Mouse (Mus musculus) right cerebral cortex, postnatal 14 days (tissue): ENCODE results near the gene Grid2.

ENCODE experiments used
- DNase-seq: peaks from one replicate; pipeline ENCODE4 v3.0.0; 2022

Gene Grid2

GRCm38 (mm10) chr6:63659423-63659822 lies 403.7 kb downstream of the Grid2 start:
- DNase-seq, result no peak

- DNase-seq, result no peak
These were observed 430.0 kb downstream of the Grid2 start for GRCm38 (mm10) chr6:63685689-63686088.

GRCm38 (mm10) chr6:63701684-63702083 lies 446.0 kb downstream of the Grid2 start:
- no peak for DNase-seq

- no peak for DNase-seq
These were observed 478.1 kb downstream of the Grid2 start for GRCm38 (mm10) chr6:63733740-63734139.

- no peak for DNase-seq
These were observed 506.9 kb downstream of the Grid2 start for GRCm38 (mm10) chr6:63762535-63762934.

- DNase-seq, result no peak
These were observed 539.0 kb downstream of the Grid2 start for GRCm38 (mm10) chr6:63794679-63795078.

- DNase-seq, result no peak
These were observed 564.6 kb downstream of the Grid2 start for GRCm38 (mm10) chr6:63820236-63820635.

GRCm38 (mm10) chr6:63862628-63863027 lies 607.0 kb downstream of the Grid2 start:
- DNase-seq, result no peak

GRCm38 (mm10) chr6:63877088-63877764 lies 621.5 kb downstream of the Grid2 start:
- DNase-seq, result no peak

- DNase-seq, result no peak
These were observed 622.2 kb downstream of the Grid2 start for GRCm38 (mm10) chr6:63877765-63878345.

GRCm38 (mm10) chr6:63894714-63895113 lies 639.0 kb downstream of the Grid2 start:
- no peak for DNase-seq

GRCm38 (mm10) chr6:63898171-63898570 lies 642.5 kb downstream of the Grid2 start:
- DNase-seq, result no peak

- no peak for DNase-seq
These were observed 661.4 kb downstream of the Grid2 start for GRCm38 (mm10) chr6:63917035-63917570.

- no peak for DNase-seq
These were observed 666.3 kb downstream of the Grid2 start for GRCm38 (mm10) chr6:63921951-63922350.

- no peak for DNase-seq
These were observed 675.5 kb downstream of the Grid2 start for GRCm38 (mm10) chr6:63931201-63931600.

- no peak for DNase-seq
These were observed 691.0 kb downstream of the Grid2 start for GRCm38 (mm10) chr6:63946721-63947120.

- no peak for DNase-seq
These were observed 708.1 kb downstream of the Grid2 start for GRCm38 (mm10) chr6:63963789-63964188.

- no peak for DNase-seq
These were observed 708.6 kb downstream of the Grid2 start for GRCm38 (mm10) chr6:63964269-63964668.

- peak; percentile 5 for DNase-seq
These were observed 709.1 kb downstream of the Grid2 start for GRCm38 (mm10) chr6:63964735-63965134.

- no peak for DNase-seq
These were observed 790.4 kb downstream of the Grid2 start for GRCm38 (mm10) chr6:64046084-64046483.

- no peak for DNase-seq
These were observed 791.1 kb downstream of the Grid2 start for GRCm38 (mm10) chr6:64046732-64047131.

- DNase-seq, result no peak
These were observed 792.3 kb downstream of the Grid2 start for GRCm38 (mm10) chr6:64047950-64048349.

- DNase-seq, result no peak
These were observed 808.2 kb downstream of the Grid2 start for GRCm38 (mm10) chr6:64063858-64064257.

GRCm38 (mm10) chr6:64064704-64065103 lies 809.0 kb downstream of the Grid2 start:
- DNase-seq, result no peak

GRCm38 (mm10) chr6:64073406-64073805 lies 817.7 kb downstream of the Grid2 start:
- DNase-seq, result no peak
